Mouse (Mus musculus) urinary bladder, postnatal 25 days (tissue): ENCODE results near the gene Ephx4.

Experiments used
- DNase-seq: peaks from one replicate; pipeline ENCODE4 v3.0.0; 2022; ENCODE audit warnings: low spot score

Ephx4 gene

DNA sequence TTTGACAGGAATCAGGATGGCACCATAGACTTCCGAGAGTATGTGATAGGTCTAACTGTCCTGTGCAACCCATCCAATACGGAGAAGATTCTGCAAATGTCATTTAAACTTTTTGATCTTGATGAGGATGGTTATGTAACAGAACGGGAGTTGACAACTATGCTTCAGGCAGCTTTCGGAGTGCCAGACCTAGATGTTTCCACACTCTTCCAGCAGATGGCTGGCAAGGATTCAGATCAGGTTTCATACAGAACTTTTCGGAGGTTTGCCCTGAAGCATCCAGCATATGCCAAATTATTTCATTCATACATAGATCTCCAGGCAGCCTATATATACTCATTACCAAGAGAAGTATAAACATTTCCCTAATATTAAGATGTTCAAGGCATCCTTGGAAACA, 31.5 kb downstream of the Ephx4 start:
- DNase-seq: no peak

DNA sequence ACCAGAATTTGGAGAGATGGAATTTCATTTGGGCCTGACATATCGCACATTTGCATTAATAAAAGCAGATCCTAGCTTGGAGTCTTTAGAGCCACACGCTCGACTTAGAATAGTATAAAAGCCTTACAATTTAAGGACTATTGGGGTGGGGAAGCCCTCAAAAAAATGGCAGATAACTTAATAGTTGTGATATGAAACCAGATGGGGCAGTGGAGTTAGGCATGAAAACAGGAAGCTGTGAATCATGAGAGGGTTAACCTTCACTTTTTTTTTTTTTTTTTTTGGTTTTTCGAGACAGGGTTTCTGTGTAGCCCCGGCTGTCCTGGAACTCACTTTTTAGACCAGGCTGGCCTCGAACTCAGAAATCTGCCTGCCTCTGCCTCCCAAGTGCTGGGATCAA, 33.6 kb downstream of the Ephx4 start:
- DNase-seq: no peak

DNA sequence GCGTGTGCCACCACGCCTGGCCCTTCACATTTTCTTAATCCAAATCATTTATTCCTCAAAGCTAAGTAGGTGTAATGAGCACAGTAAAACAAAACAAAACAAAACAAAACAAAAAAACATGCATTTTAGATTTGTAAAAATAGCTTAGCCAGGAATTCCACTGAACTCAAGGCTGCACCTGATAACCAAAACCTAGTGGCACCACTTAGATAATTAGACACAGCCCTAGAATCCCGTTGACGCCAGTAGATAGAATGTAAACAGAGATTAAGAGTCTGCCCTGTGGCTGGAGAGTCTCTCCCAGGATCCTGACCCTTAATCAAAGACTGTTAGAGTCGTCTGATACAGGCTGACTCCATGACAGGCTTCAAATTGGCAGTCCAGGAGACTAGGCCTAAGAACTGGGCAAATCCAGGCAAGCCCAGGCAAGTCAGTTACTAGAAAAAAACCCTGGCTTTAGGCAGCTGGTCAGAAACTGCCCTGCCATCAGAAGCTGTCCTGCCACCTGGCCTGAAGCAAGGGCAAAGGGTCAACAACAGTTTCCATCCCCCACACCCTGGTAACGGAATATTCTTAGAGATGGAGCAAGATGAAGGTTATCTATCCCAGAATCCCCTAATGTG, 34.2 kb downstream of the Ephx4 start:
- no peak for DNase-seq

DNA sequence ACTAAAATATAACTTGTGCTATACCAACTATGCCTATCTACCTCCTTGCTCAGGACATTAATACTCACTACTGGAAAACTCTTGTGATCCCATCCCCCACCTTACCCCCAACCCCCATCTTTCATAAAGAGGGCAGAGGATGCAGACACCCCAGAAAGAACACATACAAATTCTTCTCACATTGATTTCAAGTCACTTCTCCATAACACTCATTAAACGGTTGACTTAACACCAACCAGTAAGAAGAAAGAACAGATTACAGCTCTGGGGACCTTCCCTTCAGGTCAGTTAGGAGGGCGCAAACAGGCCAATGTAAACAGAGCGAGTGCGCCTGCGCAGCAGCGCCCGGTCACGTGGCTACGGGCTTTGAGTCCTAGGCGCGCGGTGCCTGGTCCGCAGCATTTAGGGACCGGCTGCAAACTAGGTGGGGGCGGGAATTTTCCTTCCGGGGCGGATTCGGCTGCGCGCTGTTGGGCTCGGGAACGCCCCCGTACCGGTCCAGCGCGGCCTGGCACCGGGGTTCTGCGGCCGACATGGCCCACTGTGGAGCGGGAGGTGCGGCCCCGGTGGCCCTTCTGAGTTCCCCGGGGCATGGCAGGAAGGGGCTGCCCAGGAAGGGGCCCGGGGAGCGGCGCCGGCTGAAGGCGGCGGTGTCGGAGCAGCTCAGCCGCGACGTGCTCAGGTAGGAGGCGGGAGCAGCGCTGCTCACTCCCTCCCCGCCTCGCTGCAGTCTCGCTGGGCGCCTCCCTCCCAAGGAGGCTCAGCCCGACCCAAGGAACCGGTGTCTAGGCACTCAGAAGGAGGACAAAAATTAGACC, 35.1 kb downstream of the Ephx4 start, which contains the start of gene Btbd8:
Gene Btbd8, plus strand, starts transcription at position 534 of the 818 bp plus-strand sequence.
- peak; percentile 92 for DNase-seq

DNA sequence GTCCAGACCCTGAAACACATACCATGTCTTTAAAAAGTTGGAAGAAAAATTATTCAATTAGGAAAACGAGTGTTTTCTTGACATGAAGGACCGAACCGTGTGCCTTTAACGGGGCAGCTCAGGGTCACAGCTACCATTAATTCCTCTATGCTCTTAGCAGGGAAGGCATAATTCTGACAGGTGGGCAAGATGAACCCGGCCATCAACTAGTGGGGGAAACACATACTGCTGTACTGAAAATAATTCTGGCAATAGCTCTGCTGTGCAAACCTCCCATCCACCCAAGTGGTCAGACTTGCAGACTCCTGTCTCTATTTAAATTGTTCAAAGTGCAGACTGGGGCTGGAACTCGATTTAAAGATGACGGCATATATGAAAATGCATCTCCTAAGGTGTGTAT, 35.8 kb downstream of the Ephx4 start:
- DNase-seq: no peak

DNA sequence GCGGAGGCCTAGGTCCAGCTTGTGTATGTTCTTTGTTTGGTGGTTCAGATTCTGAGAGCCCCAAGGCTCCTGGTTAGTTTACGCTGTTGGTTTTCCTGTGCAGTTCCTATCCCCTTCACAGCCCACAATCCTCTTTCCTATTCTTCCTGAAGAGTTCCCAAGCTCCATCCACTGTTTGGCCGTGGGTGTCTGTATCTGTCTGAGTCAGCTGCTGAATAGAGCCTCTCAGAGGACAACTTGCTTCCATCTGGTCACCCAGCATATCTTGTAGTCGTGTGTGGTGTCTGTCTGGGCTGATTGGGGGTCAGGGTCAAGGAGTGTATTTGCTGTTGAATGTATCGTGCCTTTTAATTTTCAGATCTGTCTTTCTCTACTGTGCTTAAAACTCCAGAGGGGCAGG, 39.3 kb downstream of the Ephx4 start:
- DNase-seq: no peak

DNA sequence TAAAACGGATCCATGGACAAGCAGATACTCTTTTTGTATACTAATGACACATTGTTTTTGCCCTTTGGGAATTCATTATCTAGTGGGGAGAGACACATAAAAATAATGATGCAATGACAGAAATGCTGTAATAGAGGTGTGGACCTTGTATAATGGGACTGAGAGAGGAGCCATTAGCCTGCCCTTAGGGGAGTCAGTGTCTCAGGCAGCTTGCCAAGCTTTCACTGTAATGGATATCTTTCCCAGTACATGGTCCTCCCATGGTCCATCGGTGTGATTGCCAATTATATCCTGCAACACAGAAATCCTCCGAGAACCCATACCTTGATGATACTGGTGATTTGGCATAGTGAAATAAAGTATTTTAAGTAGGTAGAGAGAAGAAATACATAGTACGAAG, 41.7 kb downstream of the Ephx4 start:
- DNase-seq: no peak

DNA sequence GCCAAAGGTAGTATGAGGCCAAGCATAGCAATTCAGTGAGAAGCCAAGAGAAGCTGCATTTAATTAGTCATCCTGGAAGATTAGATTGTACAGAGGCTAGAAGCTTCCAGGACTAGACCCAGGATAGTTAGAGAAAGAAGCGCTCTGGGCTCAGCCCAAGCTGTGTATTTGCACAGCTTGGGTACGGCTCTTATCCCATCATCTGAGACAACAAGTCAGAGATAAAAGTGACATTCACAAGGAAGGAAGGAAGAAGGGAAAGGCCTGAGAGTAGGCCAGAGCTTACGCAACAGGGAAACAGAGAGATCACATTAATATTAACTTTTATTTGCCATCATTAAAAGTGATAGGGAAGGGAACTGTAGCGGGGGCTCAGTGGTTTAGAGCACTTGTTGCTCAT, 45.4 kb downstream of the Ephx4 start:
- DNase-seq: no peak

DNA sequence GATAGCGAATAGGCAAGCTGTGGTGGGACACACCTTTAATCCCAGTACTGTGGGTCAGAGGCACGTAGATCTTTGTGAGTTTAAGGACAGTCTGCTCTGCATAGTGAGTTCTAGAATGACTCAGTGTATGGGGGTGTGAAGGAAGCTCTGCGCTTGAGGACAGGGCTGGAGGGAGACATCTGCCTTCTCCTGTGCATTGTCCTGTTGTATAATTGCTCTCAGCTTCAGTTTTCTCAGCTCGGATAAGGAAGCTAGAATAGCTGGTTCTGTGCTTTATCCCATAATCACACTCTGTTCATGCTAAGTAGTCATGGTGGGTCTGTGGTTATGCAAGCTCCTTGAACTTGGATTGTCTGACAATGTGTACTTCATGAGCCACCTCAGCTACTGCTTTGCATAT, 46.2 kb downstream of the Ephx4 start:
- DNase-seq: no peak

DNA sequence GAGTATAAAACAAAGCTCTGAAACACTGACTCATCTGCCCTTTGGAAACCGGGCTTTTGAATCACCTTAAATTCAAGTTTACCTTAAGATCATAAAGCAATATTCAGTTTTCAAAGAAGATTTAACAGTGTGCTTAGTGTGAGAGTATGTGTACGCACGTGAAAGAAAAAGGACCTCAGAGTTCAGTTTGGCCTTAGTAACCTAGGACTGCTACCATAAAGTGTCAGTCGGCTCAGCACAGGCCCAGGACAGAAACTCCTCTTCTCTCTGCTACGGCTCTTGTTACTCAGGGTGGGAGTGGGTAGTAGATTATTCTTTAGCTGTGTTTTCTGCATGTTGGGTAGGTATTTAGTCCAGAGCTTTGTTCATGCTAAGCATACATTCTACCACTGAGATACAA, 47.1 kb downstream of the Ephx4 start:
- DNase-seq: no peak

DNA sequence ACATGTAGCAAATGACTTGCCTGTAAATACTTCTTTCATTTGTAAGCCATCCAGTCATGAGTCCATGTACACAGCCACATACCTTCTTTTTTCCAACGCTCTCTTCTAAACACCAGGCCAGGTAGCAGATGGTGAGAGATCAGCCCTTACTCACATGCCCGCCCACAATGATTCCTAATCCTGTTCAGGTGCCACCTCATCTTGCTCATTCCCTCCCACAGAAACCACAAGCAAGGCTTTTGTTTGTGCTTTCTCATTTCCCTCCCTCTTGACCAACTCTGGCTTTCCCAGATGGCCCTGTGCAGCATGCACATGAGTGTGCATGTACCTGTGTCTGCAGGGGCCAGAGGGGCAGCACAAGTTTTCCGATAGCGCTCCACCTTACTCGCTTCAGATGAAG, 47.8 kb downstream of the Ephx4 start:
- DNase-seq: no peak

DNA sequence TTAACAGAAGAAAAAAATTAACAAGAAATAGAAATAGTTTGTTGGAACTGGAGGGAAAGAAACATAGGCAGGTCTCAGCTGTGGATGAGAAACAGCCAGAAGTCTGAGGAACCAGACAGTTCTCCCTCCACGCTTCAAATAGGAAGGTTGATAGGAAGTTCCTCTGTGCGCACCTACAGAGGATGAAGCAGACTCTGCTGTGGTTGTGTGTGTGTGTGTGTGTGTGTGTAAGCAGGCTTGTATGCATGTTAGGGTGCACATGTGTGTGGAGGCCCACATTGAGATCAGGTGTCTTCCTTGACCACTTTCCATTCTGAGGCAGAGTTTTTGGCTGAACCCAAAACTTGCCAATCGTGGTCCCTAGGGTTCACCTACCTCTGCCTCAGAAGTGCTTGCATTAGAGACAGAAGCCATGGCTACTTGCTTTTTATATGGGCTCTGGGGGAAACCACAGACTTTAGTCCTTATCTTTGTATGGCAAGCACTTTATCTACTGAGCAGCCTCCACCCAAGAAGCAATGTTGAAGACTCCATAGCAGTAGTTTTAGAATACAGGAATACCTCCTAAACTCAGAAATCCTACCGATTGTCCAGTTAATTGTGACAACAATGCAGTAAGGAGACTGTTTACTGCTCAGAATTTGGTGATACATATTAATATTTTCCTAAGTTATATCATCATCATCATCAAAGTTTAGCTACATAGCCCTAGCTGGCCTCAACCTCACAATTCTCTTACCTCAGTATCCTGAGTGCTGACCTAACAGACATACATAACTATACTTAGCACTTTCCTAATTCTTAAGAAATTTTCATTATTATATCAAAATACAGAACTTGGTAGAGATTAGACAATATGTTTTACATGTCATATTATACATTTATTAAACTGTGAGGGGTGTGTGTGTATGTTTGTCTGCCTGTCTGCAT, 59.9 kb downstream of the Ephx4 start:
- no peak for DNase-seq

DNA sequence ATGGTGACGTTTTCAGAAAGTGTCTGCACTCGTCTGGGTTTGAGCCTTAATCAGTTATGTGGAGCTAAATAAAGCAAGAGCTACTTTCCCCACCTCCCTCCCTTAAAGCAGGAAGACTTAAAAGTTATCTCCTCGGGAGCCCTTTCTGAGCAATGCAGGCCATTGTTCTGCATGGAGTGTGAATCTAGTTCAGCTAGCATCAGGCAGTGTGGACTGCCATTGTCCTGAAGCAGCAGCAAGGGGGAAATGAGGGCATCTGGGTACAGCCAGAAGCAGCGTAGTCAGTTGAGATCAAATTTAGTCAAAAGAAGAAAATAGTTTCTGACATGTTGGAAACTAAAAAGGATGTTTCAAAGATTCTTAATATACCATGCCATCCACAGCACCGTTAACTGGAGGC, 64.0 kb downstream of the Ephx4 start:
- no peak for DNase-seq

DNA sequence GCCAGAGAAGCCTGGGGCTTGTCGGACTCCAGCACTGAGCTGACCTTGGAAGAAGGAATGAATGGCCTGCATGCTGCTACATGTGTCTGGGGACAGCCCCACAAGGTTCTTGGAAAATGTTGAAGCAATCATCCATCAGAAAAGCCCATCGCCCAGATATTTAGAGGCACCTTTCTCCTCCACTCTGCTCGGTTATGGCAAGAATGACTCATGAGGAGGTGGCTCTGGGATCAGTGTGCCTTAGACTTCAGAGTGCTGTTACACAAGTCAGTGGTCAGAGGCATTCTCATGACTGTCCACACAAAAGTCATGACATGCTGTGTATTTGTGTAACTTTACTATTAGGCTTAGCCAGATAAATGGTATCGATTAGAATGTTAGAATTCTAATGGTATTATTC, 64.6 kb downstream of the Ephx4 start:
- no peak for DNase-seq

DNA sequence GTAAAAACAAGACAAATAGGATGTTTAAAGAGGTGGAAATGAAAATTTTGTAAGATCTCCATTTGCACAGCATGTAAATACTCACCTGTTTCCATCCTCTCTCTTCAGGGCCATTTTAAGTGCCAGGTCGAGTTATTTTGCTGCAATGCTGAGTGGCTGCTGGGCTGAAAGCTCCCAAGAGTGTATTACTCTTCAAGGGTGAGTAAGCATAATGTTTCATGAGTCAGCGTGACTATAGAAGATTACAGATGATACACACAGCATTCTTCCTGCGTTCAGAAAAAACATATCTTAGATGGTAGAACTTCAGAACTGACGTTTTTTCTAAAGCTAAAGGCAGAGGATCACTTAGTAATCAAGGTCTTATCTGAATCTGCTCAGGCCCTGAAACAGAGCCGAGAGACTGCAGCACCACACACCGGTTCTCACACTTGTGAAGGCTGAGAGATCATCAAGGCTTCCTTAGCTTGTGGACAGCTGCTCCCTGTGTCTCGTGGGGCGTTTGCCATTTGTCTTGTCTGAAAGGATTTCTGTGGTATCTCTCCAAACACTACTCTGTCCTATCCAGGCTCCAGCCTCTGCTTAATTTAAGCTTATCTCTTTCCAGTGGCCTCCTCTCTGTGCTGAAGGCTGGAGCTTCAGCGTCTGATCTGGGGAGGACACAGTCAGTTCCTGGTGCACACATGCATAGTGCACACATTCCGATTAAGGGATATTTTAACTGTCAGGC, 68.2 kb downstream of the Ephx4 start:
- no peak for DNase-seq
